Mouse (Mus musculus) cerebellum, postnatal 4 days (tissue): ENCODE data around the gene Pde4dip.

Experiments used
- DNase-seq, 2 experiments: peaks; one replicate each; pipeline ENCODE4 v3.0.0; 2022; ENCODE audit warnings: low spot score in 2 of 2, mixed read lengths in 1 of 2

The Pde4dip gene

DNA sequence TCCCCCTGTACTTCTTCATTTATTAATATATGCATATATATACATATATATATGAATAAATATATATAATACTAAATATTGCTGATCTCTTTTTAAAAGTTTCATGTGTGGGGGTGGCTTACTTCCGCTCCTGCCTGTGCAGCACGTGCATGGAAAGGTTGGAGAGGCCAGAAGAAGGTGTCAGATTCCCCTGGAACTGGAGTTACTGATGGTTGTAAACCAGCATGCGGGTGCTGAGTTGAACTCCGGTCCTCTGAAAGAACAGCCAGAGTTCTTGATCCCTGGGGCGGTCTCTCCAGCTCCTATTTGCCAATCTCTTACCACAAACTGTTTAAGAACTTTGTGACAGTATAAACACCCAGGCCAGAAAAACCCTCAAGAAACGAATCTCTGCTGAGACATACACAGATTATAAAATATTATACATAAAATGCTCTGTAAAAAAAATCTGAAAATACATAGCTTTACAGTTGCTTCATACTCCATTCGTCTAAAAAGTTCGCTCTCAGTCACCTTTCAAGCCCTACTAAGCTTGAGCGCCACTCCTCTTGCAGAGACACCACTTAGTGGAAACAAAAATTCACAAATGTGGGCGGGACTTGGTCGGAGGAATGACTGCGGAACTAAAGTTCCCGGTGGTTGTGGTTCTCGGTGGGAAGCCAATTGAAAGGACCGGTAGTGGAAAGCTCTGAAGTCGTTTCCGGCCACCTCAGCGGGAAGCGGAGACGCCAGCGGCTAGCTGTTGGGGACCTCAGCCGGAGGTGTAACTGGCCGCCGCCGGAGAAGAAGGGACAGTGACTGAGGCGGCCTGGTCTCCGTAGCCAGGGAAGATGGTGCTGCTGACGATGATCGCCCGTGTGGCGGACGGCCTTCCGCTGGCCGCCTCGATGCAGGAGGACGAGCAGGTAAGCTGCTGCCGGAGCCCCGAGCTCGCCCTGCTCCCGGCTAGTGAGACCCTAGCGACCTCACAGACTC lies 12.3 kb upstream of the Pde4dip start, which contains the start of gene Sec22b:
TSS of gene Sec22b (plus strand) at position 675 of the 975 bp plus-strand sequence.
- peak; percentile 74 to 85 for DNase-seq

DNA sequence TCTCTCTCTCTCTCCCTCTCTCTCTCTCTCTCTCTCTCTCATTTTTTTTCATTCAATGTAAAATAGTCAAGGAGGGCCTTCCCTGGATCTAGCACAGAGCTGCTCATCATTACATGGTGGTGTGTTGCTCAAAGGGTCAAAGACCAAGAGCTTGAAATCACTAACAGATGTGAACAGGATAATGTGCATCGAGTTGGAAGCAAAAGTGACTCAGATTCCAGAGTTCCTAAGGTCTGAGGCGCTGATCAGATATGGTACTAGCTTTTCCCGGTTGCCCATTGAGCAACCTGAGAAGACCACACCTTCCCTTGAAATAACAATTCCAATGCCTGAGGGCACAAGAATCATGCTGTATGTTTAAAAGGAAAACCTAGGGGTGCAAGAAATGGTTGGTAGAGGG lies 9.9 kb upstream of the Pde4dip start:
- DNase-seq = no peak

DNA sequence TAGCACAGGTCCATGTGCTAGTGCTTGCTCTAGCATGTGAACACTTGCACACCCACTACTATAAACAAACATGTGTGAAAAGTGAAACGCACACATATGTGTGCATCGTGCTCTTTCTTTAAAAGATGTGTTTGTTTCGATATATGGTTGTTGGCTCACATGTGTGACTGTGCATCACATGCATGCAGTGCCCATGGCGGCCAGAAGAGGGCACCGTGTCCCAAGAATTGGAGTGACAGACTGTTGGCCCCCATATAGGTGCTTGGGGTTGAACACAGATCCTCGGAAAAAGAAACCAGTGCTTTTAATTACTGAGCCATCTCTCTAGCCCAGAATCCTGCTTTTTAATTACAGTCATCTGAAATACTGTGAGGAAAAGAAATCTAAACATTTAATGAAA lies 6.2 kb upstream of the Pde4dip start:
- peak in 1 of 2 experiments; percentile 55 for DNase-seq

DNA sequence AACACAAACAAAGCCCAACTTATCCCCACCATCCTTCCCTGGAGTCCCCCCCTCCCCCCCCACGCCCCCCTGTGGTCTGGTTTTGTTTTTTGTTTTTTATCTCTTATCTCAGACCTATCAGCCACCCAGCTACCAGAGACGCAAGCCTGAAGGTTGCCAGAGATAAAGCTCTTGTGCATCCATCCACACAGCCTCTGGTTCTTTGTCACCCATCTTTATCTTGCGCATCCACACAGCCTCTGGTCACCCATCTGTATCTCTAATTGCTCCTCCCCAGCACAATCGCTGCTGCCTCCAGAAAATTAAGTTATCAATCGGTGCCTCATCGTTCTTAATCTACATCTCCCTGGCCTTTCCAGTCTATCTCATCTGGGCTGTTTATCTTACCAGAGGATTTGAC lies 1.7 kb upstream of the Pde4dip start:
- no peak for DNase-seq

DNA sequence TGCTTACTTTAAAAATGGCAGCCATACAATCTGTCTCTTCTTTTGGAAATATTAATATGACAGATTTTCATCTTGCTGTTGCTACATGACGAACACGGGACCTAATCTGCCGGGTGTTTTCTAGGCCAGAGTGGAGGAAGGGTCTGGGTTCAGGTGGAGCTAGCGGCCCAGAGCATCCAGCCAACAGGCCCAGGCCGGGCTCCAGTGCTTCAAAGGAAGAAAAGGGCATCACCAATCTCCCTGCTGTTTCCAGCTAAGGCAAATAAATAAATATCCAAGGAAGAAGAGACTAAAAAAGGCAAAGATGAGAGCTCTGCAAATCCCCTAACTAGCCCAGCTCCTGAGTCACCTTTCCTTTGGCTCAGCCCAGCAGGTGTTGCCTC lies 731 bp downstream of the Pde4dip start:
- no peak for DNase-seq

DNA sequence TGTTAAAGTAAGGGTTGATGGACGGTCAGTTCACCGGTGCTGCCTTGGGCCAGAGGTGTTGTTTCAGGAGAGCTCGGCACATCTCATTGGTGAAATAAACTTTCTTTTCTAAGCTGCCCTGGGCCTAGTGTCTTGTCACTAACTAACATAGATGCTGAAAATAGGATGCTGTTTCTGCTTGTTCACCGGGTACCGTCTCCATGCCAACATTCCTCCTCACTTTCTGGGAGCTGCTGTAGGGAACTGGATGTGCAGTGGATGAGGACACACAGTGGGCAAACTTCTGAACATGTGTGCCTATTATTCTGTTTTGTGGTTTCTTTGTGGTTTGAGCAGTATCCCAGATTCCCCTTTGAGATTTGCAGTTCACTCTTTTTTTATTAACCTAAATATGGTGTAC lies 6.9 kb downstream of the Pde4dip start:
- DNase-seq = no peak

DNA sequence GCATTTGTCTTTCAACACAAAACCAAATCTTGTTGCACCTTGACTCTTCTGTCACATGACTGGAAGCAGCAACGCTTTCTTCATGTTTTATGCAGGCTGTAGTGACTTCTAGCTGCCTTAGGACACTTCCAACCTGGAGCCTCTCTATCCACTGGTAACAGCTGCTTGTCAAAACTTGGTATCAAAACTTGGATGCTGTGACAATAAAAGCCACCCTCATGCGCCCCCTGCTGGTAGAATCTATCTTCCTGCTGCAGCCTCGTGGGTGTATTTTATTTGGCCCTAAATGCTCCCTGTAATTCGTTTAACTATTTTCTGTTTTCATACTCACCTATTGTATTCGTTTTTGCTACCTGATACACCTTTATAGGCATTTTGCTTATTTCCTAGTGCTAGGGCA lies 9.3 kb downstream of the Pde4dip start:
- peak in 1 of 2 experiments; percentile 73 for DNase-seq

DNA sequence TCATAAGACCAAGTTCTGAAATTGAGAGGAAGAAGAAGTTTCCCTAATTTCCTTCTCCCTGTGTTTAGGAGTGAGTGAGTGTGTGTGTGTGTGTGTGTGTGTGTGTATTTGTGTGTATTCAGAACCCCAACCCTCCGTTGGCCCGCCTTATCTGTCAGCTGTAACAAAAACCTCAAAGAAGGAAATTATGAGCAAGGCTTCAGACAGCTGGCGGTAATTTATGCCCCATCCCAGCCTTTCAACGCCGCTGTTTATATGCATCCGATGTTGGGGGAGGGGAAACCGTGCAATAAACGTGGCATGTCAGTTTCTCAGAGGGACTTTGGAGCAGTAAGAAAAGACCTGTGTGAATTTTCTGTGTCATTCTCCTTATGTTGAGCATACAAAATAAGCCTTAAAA lies 12.2 kb downstream of the Pde4dip start:
- no peak for DNase-seq

DNA sequence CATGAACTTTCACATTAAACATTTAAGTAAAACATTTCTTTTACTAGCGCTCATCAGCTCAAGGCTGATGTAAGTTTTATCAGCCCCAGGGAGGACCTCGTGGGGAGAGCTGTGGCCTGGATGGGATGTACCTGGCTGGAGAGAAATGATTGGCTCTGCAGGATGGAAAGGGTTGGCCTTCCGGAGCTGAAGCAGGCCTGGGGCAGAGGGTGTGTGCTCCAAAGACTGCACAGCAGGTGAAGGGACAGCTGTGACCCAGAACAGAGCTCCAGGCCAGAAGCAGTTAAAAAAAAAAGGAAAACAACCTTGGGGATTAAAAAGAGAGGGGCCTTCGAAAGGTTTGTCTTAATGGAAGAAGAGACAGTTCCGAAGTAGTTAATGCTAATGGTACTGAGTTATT lies 13.7 kb downstream of the Pde4dip start:
- DNase-seq = no peak

DNA sequence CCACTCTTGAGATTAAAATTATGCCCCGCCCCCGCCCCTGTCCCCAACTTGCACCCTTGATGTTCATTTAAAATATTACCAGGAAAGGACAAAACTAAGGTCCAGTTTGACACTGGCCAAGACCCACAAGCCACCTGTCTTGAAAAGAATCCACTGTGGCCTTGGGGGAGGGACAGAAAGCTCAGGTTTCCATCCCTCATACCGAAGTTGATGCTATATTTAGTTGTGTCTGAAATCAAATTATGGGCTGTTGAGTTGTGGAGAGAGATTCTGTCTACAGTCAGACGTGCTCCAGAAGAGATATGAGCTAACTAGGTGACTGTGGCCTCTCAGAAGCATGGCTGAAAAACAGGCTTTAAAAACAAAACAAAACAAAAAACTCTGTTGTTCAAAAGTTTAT lies 18.8 kb downstream of the Pde4dip start:
- no peak for DNase-seq

DNA sequence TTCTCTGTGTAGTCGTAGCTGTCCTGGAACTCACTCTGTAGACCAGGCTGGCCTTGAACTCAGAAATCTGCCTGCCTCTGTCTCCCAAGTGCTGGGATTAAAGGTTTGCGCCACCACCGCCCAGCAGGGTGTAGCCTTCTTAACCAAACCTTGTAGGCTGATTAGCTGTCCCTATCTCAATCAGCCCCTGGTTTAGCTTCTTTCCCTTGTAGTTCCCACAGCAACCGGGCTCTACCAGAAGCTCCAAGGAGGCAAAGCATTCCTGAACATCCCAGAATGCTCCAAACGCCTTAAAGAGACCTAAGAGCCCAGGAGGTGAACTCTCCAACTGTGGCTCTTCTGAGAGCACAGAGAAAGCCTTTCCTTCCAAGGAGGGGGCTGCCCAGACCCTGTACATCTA lies 19.8 kb downstream of the Pde4dip start:
- no peak for DNase-seq

DNA sequence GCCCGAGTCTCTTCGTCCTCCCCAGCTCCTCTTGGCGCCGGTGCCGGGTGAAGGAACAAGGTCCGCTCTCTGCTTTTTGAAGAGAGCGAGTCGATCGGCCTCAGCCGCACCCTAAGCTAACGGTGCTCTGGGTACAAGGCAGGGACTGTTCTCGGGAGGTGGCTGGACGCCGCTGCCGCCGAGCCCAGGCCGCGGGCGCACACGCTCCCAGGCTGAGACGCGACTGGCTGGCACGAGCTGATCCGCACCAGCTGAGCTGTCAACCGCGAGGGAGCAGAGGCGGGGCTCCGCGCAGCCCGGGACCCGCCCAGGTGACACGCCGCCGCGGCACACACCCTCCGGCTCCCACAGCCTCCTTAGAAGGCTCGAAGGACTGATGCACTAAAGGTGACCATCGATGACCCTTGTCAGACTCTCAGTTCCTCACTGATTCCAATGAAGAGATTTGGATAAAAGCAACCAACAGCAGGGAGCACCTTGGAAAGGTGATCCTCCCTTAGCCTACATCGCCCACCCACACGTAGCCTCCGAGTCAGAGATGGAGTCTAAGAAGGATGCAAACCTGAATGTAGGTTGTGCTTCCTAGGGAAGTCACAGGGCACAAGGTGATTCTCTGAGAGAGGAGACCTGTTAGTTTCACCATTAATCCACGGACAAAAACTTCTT lies 20.4 kb downstream of the Pde4dip start:
- DNase-seq = peak; percentile 21 to 48

DNA sequence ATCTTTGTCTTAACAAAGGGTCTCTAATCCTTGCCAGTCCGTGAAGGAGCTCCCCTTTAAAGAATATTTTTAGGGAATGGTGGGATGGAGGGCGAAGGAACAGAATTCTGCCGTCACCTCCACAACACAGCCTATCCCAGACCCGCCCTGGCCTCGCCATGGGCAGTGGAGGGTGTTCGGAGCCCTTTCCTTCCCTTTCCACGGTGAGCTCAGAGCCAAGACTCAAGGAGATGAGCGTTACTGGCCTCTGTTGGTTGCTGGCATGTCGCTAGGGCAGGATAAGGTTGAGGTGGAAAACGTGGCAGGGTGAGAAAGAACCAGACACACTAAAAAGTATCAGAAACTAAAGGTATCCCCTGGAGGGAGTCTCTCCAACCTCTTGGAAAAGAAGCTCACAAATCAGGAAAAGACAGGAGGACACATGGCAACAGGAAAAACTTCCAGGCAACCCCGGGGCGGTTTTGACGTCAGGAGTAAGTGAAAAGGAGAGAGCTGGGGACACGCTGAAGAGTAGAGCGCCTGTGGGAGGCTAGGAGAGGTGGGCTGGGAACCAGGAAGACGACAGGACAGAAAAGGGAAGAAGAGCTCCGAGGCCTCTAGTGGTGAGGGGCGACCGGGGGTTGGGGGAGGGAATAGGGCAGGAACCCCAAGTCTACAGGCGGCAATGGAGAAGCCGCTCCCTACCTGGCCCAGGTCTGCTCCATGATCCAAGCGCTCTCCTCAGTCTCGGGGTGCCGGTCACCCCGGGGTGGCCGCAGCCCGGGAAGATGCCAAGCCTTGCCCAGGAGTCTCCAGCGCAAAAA lies 21.1 kb downstream of the Pde4dip start:
- no peak for DNase-seq

DNA sequence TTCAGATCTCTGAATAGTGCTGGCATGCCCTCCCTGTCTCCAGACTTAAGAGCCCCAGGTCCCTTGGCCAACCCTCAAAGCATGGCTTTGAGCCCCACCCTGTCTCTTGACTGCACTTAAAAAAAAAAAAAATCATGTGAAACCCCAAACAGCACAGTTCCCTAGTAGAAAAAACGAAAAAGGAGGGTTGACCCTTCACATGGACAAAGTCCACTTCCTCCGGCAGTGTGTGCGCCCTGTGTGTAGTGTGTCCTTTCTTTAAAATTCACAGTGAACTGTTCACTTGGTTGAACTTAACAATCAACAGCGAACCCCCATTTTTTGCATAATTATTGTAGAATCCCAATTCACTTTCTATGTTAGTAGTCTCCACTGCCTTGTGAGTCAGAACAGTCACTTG lies 21.8 kb downstream of the Pde4dip start:
- DNase-seq = no peak

DNA sequence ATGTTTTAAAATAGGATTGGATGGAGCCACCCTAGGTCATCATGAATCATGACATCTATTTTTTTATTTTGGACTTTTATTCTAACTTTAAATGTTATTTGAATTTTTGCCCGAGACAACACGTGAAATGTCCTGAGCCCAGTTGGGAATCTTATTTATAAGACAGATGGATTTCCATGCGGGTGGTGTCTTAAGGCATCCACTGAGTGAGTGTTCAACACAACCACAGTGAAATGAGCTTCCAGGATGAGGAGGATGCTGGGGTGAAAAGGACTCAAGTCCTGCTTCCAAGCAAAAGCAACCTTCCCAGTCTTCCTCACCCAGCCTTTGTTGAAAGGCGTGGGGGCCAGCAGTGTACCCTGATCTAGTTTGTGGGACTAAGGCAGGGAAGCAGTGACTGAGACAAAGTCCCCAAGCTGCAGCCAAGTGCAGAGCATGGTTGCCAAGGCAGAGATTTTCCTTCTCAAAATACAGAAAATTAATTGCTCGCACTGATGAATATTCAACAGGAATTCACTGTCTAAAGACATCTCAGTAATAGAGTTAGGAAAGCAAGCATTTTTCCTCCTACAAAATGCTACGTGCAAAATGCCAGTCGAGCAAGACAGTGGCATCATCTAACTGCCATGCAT lies 27.6 kb downstream of the Pde4dip start:
- no peak for DNase-seq

DNA sequence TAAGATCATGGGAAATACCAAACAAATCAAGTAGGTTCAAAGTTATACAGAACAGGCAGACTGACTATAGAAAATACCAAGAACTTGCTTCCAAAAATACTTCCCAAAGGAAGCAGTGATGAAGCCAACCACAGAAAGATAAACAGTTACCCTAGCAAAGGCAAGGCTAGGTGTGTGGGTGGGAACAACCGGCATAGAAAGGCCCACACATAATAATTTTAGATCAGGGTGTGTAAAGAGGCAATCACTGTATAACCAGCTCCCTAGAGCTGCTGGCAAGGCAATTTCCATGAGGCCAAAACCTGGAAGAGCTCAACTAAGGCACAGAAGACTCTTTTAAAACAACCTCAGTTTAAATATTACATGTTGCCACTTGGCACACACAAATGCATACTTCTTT lies 29.1 kb downstream of the Pde4dip start:
- no peak for DNase-seq

DNA sequence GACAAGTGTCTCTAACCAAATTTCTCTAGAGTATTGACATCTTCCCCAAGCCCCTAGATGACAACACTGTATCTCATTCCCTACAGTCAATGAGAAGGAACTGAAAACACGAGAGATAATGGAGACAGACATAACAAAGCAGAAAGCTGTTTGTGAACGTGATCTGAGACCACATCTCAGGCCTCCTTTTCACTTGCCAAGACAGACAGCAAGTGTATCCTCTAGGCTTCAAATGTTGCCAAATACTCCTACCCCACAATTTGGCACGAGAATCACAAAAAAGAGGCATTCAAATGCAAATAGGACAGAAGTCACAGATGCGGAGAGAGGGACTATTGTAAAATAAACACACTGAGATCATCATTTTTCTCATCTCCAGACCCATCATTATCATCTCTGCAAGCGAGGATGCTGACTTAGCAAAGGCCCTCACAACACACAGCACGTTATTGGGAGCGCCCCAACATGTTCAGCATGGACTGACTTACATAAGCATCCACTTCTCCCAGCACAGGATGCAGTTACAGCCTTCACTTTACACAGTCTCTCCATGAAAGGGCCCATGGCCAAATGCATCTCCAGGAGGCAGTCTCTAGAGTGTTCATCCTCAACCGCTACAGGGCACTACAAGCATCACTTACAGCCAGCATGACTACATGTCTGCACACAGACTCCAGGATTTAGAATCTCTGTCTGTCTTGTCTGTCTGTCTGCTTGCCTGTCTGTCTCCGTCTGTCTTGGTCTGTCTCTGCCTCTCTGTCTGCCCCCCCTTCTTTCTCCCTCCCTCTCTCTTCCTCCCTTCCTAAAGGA lies 33.7 kb downstream of the Pde4dip start:
- no peak for DNase-seq

DNA sequence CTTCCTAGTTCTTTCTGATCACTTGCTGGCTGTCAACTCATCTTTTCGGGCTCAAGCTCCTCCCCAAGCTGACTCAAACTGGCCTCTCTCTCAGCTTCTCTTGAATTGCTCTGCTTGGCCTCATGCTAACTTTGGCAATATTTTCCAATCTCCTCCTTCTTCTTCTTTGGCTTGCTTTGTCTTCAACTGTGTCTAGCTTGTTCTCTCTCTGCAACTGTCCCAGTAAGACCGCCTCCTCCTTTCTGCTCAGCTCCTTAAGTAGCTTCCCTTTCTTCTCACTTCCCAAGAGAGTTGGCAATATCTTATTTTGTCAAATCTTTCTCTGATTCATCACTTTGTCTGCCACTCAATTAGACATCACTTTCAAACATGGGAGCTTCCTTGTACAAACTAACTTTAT lies 36.7 kb downstream of the Pde4dip start:
- no peak for DNase-seq

DNA sequence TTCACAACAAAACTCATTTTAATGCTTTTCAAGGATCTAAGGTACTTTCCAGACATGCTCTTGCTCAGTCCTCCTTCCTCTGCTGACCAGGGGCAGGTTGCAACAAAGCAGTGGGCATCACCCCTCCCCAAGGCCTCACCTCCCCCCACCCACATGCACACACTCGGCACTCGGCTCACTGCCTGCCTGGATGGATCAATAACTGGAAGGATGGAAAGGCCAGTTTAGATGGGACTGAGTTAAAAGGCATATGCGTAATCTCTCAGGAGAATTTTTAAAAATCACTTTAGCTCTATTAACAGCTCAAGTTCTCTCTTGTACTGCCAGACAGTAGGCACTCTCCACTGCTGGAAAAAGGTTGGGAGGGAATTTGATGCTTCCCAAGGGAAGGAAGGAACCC lies 40.9 kb downstream of the Pde4dip start:
- no peak for DNase-seq

DNA sequence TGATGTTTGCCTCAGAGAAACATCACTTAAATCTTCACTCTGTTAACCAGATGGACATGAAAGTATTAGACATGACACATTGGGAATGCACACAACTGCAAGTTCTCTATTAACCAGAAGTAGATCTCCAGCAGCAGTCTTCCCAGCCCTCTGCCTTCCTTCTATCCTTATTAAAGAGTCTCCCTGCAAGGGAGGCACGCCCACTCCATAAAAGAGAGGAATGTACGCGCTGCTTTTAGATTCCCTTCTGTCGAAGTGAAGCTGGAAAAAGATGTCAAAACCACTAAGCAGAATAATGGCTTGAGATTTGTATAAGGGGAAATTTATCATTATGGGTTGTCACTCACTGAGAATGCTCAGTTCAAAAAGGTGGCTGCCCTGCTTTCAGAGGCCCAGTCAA lies 42.1 kb downstream of the Pde4dip start:
- no peak for DNase-seq

DNA sequence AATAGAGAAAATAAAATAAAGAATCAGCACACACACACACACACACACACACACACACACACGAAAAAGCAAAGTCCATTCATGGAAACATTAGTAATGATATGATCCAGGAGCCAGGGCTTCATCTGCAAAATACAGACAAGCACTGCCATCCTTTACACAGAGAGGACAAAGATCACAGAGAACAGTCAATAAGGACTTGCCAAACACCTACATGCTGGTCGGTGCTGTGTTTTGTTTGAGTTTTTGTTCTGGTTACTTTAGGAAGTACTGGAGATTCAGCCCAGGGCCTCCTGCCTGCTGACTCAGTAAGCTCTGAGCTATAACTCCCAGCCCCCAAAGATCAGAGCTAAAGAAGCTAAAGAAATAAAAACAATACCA lies 43.7 kb downstream of the Pde4dip start:
- no peak for DNase-seq
